Mouse (Mus musculus) kidney, adult 2 months (tissue): ENCODE results near the gene Atg4a-ps.

Experiments used
- CTCF ChIP-seq: fragments of 200-500 bp; conservative IDR thresholded peaks from 2 replicates; pipeline ENCODE4 v1.5.1; 2011; ENCODE audit warnings: low read depth, mild to moderate bottlenecking, control low read depth, low read length, moderate library complexity, mixed read lengths; ENCODE audit not compliant: insufficient read depth, insufficient read length
- POLR2A ChIP-seq: fragments of 200-500 bp; IDR thresholded peaks from one replicate; pipeline ENCODE4 v1.6.1; 2011; ENCODE audit warnings: low read depth, low read length, control low read depth

DNA sequence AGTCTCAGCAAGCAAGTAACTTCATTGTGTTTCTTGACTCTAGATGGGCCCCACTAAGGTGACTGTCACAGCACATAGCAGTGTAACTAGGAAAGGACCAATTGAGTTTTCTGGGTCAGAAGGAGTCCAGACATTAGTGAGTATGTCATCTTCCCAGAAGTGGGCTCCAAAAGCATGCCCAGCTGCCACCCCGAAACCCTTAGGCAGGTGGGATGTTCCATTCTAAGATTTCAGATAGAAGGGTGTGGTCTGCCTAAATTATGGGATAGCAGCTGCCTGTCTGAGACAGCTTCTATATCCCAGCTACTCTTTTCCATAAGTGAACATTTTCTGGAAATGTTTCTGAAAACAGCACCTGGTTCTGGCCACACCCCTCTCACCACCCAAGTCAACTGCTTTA is 11.6 kb downstream of the Atg4a-ps start:
- TF ChIP-seq CTCF (no peak), POLR2A (no peak)
